Mouse (Mus musculus) forebrain, embryonic 13.5 days (tissue): ENCODE data around the gene Tal1. TPM values are rescaled to one million over a fixed set of nuclear protein-coding genes. Genes with fewer than 3 reads are reported as not detected.

Experiments
- polyA plus RNA-seq: library from polyadenylated mRNA; unstranded; fragments of >200 nt; fragmentation: Nextera tagmentation; extraction: Ambion mirVana; gene quantifications from 2 replicates; pipeline ENCODE4 v1.2.1, GENCODE M21; 2015

Tal1 gene
- polyA plus RNA-seq, 1 experiment from 2014 or later: 0.88 TPM

Other genes with a start within 250 kb of the Tal1 start
- gene Gm12830, start 234.7 kb upstream of the Tal1 start, polyA plus RNA-seq: not detected in 2 replicates
- gene Foxd2, start 147.6 kb upstream of the Tal1 start, polyA plus RNA-seq: 0.22 and 0.30 TPM in 2 replicates
- not detected in 2 replicates for gene Foxe3, start 130.4 kb upstream of the Tal1 start, polyA plus RNA-seq
- gene Cmpk1, start 69.2 kb upstream of the Tal1 start, polyA plus RNA-seq: 119 and 133 TPM in 2 replicates
- 12.6 and 12.8 TPM in 2 replicates for gene Stil, start 56.3 kb upstream of the Tal1 start, polyA plus RNA-seq
- gene Pdzk1ip1, start 32.3 kb downstream of the Tal1 start, polyA plus RNA-seq: 3.7 and 4.4 TPM in 2 replicates
- gene Cyp4x1, start 77.9 kb downstream of the Tal1 start, polyA plus RNA-seq: 1.4 and 2.1 TPM in 2 replicates
- gene Cyp4a29, start 185.7 kb downstream of the Tal1 start, polyA plus RNA-seq: not detected in 2 replicates
- gene Cyp4a12a, start 242.6 kb downstream of the Tal1 start, polyA plus RNA-seq: not detected in 2 replicates